Mouse (Mus musculus) lung, postnatal 0 days (tissue): ENCODE results near the gene Rasgrf1.

Source experiments
- CTCF ChIP-seq: IDR thresholded peaks from 2 replicates; pipeline ENCODE4 v1.5.1; 2016; ENCODE audit warnings: antibody characterized with exemption, mild to moderate bottlenecking
- EP300 ChIP-seq: IDR thresholded peaks from 2 replicates; pipeline ENCODE4 v1.6.1; 2016; ENCODE audit warnings: antibody characterized with exemption, mild to moderate bottlenecking, control low read depth

DNA sequence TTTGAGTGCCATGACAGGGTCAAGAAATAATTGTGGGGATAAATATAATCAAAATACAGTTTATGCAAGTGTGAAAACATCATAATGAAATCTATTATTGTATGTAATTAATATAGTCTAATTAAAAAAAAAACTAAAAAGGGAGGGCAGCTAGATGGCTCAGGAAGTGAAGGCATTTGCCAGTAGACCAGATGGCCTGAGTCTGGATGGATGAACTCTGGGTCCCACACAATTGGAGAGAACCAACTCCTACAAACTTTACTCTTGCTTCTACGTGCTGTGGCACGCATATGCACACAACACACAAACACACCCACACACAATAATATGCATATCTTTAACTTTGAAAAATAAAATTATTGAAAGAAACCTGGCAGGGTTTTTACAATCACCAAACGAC, 131.8 kb downstream of the Rasgrf1 start:
- TF ChIP-seq CTCF (no peak), EP300 (no peak)
